Mouse (Mus musculus): Measurements from ENCODE around the gene Vmn1r199. TPM values are rescaled to one million over a fixed set of nuclear protein-coding genes. Genes with fewer than 3 reads are reported as not detected.

The Vmn1r199 gene
- polyA plus RNA-seq, 1 experiment from 2014 or later: not detected

- ATAC-seq (ENCODE audit: insufficient read depth, low FRiP score, low TSS enrichment) (no peak), DNase-seq (ENCODE audit: low spot score) (no peak)
- Histone ChIP-seq H3K9ac (ENCODE audit: low read length) (no peak overlapping the region), H3K4me1 (ENCODE audit: control insufficient read depth, insufficient read depth, low read length) (no peaks in the 10 kb centered on the region), H3K4me3 (ENCODE audit: low read depth, low read length) (no peak overlapping the region), H3K9me3 (ENCODE audit: control insufficient read depth, low read length) (no peaks in the 10 kb centered on the region), H3K27ac (ENCODE audit: low read depth, low read length) (no peak overlapping the region), H3K36me3 (ENCODE audit: control insufficient read depth, insufficient read depth, low read length) (no peaks in the 10 kb centered on the region), H3K27me3 (ENCODE audit: control insufficient read depth, insufficient read depth, low read length) (no peaks in the 10 kb centered on the region), H3K4me2 (ENCODE audit: low read depth) (no peak overlapping the region)
- 100% methylated on average over 1 of the region's 1 CpGs for WGBS
Measured at GRCm38 (mm10) chr13:22402978-22403377, 23.4 kb downstream of the Vmn1r199 start.

Other genes starting within 250 kb of the Vmn1r199 start
- gene Vmn1r191, start 195.8 kb upstream of the Vmn1r199 start, polyA plus RNA-seq (2014; fragmentation: Nextera tagmentation; extraction: Ambion mirVana): not detected in 2 replicates
- gene Vmn1r192, start 188.7 kb upstream of the Vmn1r199 start, polyA plus RNA-seq (2014; fragmentation: Nextera tagmentation; extraction: Ambion mirVana): not detected in 2 replicates
- not detected in 2 replicates for gene Vmn1r193, start 156.7 kb upstream of the Vmn1r199 start, polyA plus RNA-seq (2014; fragmentation: Nextera tagmentation; extraction: Ambion mirVana)
- not detected in 2 replicates for gene Vmn1r194, start 135.6 kb upstream of the Vmn1r199 start, polyA plus RNA-seq (2014; fragmentation: Nextera tagmentation; extraction: Ambion mirVana)
- gene Vmn1r195, start 109.3 kb upstream of the Vmn1r199 start, polyA plus RNA-seq (2014; fragmentation: Nextera tagmentation; extraction: Ambion mirVana): not detected in 2 replicates
- gene Vmn1r196, start 89.9 kb upstream of the Vmn1r199 start, polyA plus RNA-seq (2014; fragmentation: Nextera tagmentation; extraction: Ambion mirVana): not detected in 2 replicates
- gene Vmn1r197, start 55.2 kb upstream of the Vmn1r199 start, polyA plus RNA-seq (2014; fragmentation: Nextera tagmentation; extraction: Ambion mirVana): not detected in 2 replicates
- not detected in 2 replicates for gene Vmn1r198, start 29.5 kb upstream of the Vmn1r199 start, polyA plus RNA-seq (2014; fragmentation: Nextera tagmentation; extraction: Ambion mirVana)
- not detected in 2 replicates for gene Vmn1r200, start 10.6 kb downstream of the Vmn1r199 start, polyA plus RNA-seq (2014; fragmentation: Nextera tagmentation; extraction: Ambion mirVana)
- gene Vmn1r201, start 92.1 kb downstream of the Vmn1r199 start, polyA plus RNA-seq (2014; fragmentation: Nextera tagmentation; extraction: Ambion mirVana): not detected in 2 replicates
- not detected in 2 replicates for gene Vmn1r202, start 125.6 kb downstream of the Vmn1r199 start, polyA plus RNA-seq (2014; fragmentation: Nextera tagmentation; extraction: Ambion mirVana)
- not detected in 2 replicates for gene Vmn1r203, start 138.3 kb downstream of the Vmn1r199 start, polyA plus RNA-seq (2014; fragmentation: Nextera tagmentation; extraction: Ambion mirVana)
- not detected in 2 replicates for gene Vmn1r204, start 173.4 kb downstream of the Vmn1r199 start, polyA plus RNA-seq (2014; fragmentation: Nextera tagmentation; extraction: Ambion mirVana)
- gene Vmn1r205, start 213.2 kb downstream of the Vmn1r199 start, polyA plus RNA-seq (2014; fragmentation: Nextera tagmentation; extraction: Ambion mirVana): not detected in 2 replicates
- not detected in 2 replicates for gene Vmn1r206, start 244.4 kb downstream of the Vmn1r199 start, polyA plus RNA-seq (2014; fragmentation: Nextera tagmentation; extraction: Ambion mirVana)